Mouse (Mus musculus) liver (tissue): Measurements from ENCODE around the gene Zfp414.
"Not testable (repeated sequence)": the region's sequence is repeated elsewhere in the genome, so short reads cannot be mapped to it uniquely, and the experiment has no call there.

Experiments
- DNase-seq: peaks from one replicate; pipeline ENCODE4 v3.0.0-alpha.2; 2020; ENCODE audit warnings: mixed read lengths

The Zfp414 gene

GRCm38 (mm10) chr17:33628621-33629486, at the start of gene Zfp414:
TSS of gene Zfp414 (plus strand) at chr17:33629090.
- DNase-seq, result peak; percentile 94

- DNase-seq, result no peak
Measured at GRCm38 (mm10) chr17:33584061-33584460, 44.8 kb upstream of the Zfp414 start.

- DNase-seq, result no peak
Measured at GRCm38 (mm10) chr17:33586011-33586410, 42.9 kb upstream of the Zfp414 start.

GRCm38 (mm10) chr17:33597271-33597670, 31.6 kb upstream of the Zfp414 start:
- DNase-seq, result no peak

GRCm38 (mm10) chr17:33598506-33598905, 30.4 kb upstream of the Zfp414 start:
- DNase-seq, result no peak

GRCm38 (mm10) chr17:33599836-33600475, 28.9 kb upstream of the Zfp414 start:
- DNase-seq, result no peak

- DNase-seq, result no peak
Measured at GRCm38 (mm10) chr17:33600831-33601230, 28.1 kb upstream of the Zfp414 start.

GRCm38 (mm10) chr17:33601947-33602346, 26.9 kb upstream of the Zfp414 start:
- DNase-seq, result no peak

- DNase-seq, result peak; percentile 61
Measured at GRCm38 (mm10) chr17:33607273-33607672, 21.6 kb upstream of the Zfp414 start.

- DNase-seq, result no peak
Measured at GRCm38 (mm10) chr17:33610548-33610947, 18.3 kb upstream of the Zfp414 start.

GRCm38 (mm10) chr17:33613726-33614125, 15.2 kb upstream of the Zfp414 start:
- not testable (repeated sequence) for DNase-seq

- peak; percentile 0 for DNase-seq
Measured at GRCm38 (mm10) chr17:33627281-33627680, 1.6 kb upstream of the Zfp414 start.

- DNase-seq, result peak; percentile 14
Measured at GRCm38 (mm10) chr17:33629487-33630125, 716 bp downstream of the Zfp414 start.

GRCm38 (mm10) chr17:33630171-33630895, 1.4 kb downstream of the Zfp414 start:
- DNase-seq, result peak; percentile 2

- peak; percentile 2 for DNase-seq
Measured at GRCm38 (mm10) chr17:33631236-33631635, 2.3 kb downstream of the Zfp414 start.

GRCm38 (mm10) chr17:33631796-33632195, 2.9 kb downstream of the Zfp414 start:
- DNase-seq, result no peak

GRCm38 (mm10) chr17:33637038-33637437, 8.1 kb downstream of the Zfp414 start:
- DNase-seq, result no peak

- peak; percentile 24 for DNase-seq
Measured at GRCm38 (mm10) chr17:33637516-33638276, 8.8 kb downstream of the Zfp414 start, which contains the start of gene Pram1. TSS of gene Pram1 (plus strand) at chr17:33638056.

GRCm38 (mm10) chr17:33639743-33640142, 10.9 kb downstream of the Zfp414 start:
- peak; percentile 43 for DNase-seq

GRCm38 (mm10) chr17:33644068-33644467, 15.2 kb downstream of the Zfp414 start:
- DNase-seq, result no peak

- DNase-seq, result no peak
Measured at GRCm38 (mm10) chr17:33645073-33645472, 16.2 kb downstream of the Zfp414 start.
